Mouse (Mus musculus) G1E (cell line): ENCODE results near the gene Pan3.

Experiments used
- CTCF ChIP-seq: IDR thresholded peaks from 2 replicates; pipeline ENCODE4 v1.5.1; 2012; ENCODE audit warnings: low read depth, low read length, inconsistent platforms, mixed read lengths
- GATA1 ChIP-seq: IDR thresholded peaks from 2 replicates; pipeline ENCODE4 v1.6.1; 2012; ENCODE audit warnings: borderline replicate concordance, low read length, inconsistent platforms, mixed read lengths
- GATA2 ChIP-seq: IDR thresholded peaks from 2 replicates; pipeline ENCODE4 v1.6.1; 2012; ENCODE audit warnings: low read depth, low read length, inconsistent platforms, borderline replicate concordance
- TAL1 ChIP-seq: conservative IDR thresholded peaks from 2 replicates; pipeline ENCODE4 v1.6.1; 2012; ENCODE audit warnings: low read depth, low read length, inconsistent platforms, mixed read lengths

GRCm38 (mm10) chr5:147489226-147489625 is 59.3 kb downstream of the Pan3 start:
- TF ChIP-seq CTCF (no peak), GATA1 (no peak), TAL1 (no peak), GATA2 (no peak)
